Mouse (Mus musculus): ENCODE measurements around the gene Gemin7.

- TF ChIP-seq POLR2A (IDR thresholded peaks at IDR 0.05; ENCODE audit: borderline replicate concordance, control insufficient read depth, low read depth, low read length) (no peak), CTCF (IDR thresholded peaks at IDR 0.05; ENCODE audit: control insufficient read depth, insufficient read depth, low read length) (no peak)
These were observed 33.6 kb upstream of the Gemin7 start for GRCm38 (mm10) chr7:19610969-19611368.
